Mouse (Mus musculus) lung, postnatal 36 days (tissue): ENCODE results near the gene Sult3a2.
"Not testable (repeated sequence)": the region's sequence is repeated elsewhere in the genome, so short reads cannot be mapped to it uniquely, and the experiment has no call there.

Experiments
- DNase-seq: peaks from one replicate; pipeline ENCODE4 v3.0.0; 2022; ENCODE audit warnings: mixed read lengths

Gene Sult3a2

GRCm38 (mm10) chr10:33786604-33787003 lies at the start of gene Sult3a2:
Gene Sult3a2 (minus strand): TSS chr10:33786704.
- no peak for DNase-seq

- no peak for DNase-seq
These were observed 34.4 kb upstream of the Sult3a2 start for GRCm38 (mm10) chr10:33820892-33821291.

- no peak for DNase-seq
These were observed 30.4 kb upstream of the Sult3a2 start for GRCm38 (mm10) chr10:33816923-33817322.

DNA sequence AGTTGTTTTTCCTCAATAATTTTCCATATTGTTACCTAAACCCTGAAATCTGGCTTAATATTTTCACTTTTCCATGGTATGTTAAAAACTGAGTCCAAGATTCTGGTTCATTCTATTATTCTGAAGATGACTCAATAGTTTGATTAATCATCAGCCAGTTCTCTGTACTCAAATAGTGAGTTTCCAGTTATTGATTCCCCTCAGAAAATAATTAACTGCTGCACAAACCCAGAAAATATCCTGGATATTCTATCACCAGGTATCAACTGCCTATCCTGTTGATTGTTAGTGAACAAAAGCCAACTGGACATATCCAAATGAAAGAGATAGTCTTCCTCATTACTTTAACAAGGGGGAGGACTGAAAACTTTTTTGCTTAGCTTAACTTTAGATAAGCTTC lies 27.8 kb upstream of the Sult3a2 start:
- no peak for DNase-seq

- no peak for DNase-seq
These were observed 25.3 kb upstream of the Sult3a2 start for GRCm38 (mm10) chr10:33811807-33812206.

DNA sequence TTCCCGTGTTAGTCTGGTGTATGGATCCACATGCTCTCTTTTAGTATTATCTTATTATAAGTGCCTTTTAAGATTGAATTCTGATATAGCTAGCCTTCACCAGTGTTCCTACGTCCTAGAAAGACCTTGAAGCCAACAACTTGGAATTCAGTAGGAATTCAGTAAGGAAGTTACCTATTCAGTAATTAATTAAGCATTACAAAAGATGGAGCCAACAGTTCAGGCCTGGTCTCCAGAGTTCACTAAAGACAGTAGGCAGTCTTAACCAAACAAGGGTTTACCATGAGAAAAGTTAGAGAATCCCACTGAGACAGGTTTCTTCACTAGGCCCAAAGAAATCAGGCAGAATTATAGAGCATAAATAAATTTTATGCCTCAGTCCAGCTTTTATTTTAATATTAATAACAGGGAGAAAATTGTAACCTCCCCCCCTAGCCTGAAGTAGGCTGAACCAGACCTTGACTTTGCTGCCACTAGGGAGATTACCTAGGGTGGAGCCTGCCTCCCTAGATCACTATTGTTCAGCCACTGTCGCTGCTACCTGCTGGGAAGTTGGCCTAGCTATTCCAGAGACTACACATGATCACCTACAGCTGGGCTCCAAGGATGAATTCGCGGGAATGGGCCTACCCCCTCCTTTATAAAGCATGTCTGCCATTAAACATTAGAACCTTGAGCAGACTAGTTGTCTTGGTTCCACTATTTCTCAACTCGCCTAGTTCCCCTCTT lies 10.9 kb upstream of the Sult3a2 start:
- DNase-seq = not testable (repeated sequence)

- not testable (repeated sequence) for DNase-seq
These were observed 9.9 kb upstream of the Sult3a2 start for GRCm38 (mm10) chr10:33796269-33796915.

- not testable (repeated sequence) for DNase-seq
These were observed 5.7 kb upstream of the Sult3a2 start for GRCm38 (mm10) chr10:33792166-33792565.

DNA sequence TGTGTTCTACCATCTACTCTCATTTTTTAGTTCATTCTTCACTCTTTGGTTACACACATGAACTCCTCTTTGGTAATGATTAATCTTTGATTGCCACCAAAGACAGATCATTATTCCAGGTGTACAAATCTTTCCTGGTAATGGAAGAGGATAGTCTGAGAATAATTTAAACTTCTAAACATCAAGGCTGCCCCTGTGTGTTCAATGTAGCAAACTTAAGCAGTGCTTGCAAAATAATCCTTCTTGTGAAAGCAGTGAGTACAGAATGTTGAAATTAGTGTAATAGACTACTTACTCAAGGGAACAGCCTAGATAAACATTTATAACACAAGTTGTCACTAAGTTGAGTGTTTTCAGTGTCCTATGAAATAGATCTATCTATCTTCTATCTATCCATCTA lies 1.0 kb upstream of the Sult3a2 start:
- no peak for DNase-seq

DNA sequence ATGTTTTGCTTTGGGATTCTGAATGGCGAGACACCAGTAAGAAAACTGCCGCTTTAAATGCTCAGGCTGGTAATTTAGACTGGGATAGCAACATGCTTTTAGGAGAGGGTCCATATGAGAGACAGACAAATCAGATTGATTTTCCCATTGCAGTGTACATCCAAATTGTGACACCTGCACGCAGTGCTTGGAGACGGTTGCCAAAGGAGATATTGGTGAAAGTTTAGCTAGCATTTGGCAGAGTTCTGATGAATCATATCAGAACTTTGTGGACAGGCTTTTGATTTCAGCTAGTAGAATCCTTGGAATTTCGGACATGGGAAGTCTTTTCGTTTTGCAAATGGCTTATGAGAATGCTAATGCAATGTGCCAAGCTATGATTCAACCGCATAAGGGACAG lies 51.3 kb downstream of the Sult3a2 start:
- DNase-seq = not testable (repeated sequence)

GRCm38 (mm10) chr10:33733241-33733640 lies 53.3 kb downstream of the Sult3a2 start:
- DNase-seq = no peak

- no peak for DNase-seq
These were observed 53.9 kb downstream of the Sult3a2 start for GRCm38 (mm10) chr10:33732409-33733185.

DNA sequence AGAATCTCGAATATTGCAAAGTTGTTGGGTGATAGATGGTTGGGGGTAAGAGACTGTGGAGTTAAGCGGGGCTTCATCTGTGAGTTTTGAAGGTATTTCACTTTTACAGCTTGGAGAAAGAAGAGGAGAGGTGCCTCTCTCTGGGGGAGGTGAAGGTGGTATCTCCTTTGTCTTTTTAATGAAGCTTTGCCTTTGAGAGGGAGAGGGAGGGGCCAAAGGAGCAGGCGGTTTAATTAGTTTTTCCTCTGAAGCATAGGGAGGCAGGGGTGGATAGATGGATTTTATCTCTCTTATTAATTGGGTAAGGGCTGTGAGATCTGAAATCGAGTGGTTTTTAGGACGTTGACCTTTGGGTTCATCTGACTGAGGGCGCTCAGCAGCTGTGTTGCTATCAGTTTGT lies 62.7 kb downstream of the Sult3a2 start:
- DNase-seq = no peak

DNA sequence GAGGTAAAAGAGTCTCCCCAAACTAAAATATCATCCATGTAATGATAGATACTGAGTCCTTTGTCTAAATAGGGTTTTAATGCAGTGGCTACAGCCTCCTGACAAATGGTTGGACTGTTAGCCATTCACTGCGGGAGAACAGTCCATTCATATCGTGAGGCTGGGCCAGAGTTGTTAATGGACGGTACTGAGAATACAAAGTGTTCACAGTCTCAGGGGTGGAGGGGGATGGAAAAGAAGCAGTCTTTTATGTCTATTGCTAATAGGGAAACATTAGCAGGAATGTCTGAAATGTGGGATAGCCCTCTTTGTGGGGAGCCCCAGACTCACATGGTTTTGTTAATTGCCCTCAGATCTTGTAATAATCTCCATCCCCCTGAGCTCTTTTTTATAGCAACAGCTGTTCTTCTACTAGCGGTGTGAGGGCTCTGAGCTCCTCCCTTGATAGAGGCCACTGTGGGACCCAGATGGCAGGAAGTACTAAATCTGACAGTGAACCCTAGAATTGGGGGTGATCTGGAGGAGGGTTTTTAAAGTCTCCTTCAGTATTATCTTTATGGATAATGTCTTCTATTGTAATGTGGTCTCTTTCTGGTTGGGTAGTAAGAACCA lies 64.6 kb downstream of the Sult3a2 start:
- no peak for DNase-seq
